Mouse (Mus musculus): ENCODE measurements at regions not wholly inside any gene's neighbourhood (a gene's known extent, or its start where the extent isn't known, plus 50 kb on each side); places are given as distances from the start of the nearest gene placed in this dataset.

- TF ChIP-seq POLR2A (IDR thresholded peaks at IDR 0.05; ENCODE audit: control insufficient read depth, low read depth, low read length) (no peak), CTCF (IDR thresholded peaks at IDR 0.05; ENCODE audit: control insufficient read depth, insufficient read depth, insufficient replicate concordance, low read depth, low read length) (no peak)
These were observed 117.1 kb downstream of the Dusp6 start for GRCm38 (mm10) chr10:99380170-99380569.
